Mouse (Mus musculus): ENCODE data around the gene Cyth1.

The Cyth1 gene

GRCm38 (mm10) chr11:118248150-118249011 lies at the start of gene Cyth1:
Gene Cyth1, minus strand, starts transcription at chr11:118248592.
- peak; percentile 96 for DNase-seq (ENCODE audit: low spot score)

DNA sequence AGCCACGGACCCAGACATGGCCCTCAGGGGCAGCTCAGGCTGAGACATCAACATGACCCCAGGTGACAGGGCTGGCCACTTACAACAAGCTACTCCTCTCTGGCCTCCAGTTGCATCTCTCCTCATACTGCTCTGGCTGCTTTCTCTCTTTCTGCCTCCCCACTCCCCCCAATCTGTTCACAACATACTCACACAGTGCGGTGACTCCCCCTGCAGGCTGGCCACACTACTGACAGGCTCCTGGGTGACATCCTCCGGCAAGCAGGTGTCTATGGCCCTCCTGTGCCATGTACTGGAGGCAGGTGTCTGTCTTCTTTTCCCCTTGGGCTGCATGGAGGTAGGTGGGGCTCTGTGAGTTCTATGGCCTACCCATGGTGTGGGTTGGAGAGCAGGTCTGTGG lies 49.6 kb upstream of the Cyth1 start:
- no peak for DNase-seq (ENCODE audit: low spot score)

GRCm38 (mm10) chr11:118295026-118295425 lies 46.6 kb upstream of the Cyth1 start:
- DNase-seq (ENCODE audit: low spot score), result no peak

GRCm38 (mm10) chr11:118292671-118293070 lies 44.3 kb upstream of the Cyth1 start:
- DNase-seq (ENCODE audit: low spot score), result no peak

DNA sequence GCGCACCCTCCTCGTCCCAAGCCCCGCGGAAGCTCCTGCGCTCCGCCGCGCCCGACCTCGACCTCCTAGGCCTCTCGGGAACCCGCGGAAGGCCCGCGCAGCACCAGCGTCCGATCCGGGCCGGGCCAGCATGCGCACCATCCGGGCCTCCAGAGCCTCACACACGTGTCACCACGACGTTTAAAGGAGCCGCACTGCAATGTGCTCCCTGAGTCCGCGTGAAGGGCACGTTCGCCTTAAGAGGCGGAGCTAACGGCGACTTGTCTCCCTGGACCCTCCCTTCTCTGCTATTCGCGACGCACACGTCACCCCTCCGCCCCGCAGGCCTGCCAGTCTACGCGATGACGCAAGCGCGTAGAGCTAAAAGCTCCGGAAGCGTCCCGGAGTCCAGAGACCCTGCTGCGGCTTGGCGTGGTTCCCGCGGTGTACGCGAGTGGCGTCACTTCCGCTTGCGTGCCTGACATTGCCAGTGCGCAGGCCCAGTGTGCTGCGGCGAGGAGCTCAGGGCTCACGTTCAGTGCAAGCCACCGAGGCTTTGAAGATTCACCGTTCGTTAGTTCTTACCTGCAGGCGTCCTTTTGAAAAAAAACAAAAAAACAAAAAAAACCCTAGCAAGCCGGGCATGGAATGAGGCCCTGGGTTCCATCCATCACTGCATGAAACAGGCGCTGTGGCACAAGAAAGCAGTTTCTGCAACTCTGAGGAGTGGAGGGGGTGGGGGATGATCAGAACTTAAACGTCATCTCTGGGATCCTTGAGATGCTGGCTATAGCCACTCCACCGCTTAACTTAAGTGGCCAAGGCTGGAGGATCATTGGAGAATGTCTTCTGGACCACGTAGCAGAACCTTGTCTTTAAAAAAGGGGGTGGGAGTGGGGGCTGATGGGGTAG lies 41.9 kb upstream of the Cyth1 start, which contains the start of gene Usp36:
Usp36 (minus strand) TSS at position 246 of the 891 bp plus-strand sequence.
- DNase-seq (ENCODE audit: low spot score), result peak; percentile 97

- no peak for DNase-seq (ENCODE audit: low spot score)
Measured at GRCm38 (mm10) chr11:118289562-118289961, 41.2 kb upstream of the Cyth1 start.

GRCm38 (mm10) chr11:118289037-118289511 lies 40.7 kb upstream of the Cyth1 start:
- DNase-seq (ENCODE audit: low spot score), result no peak

- DNase-seq (ENCODE audit: low spot score), result no peak
Measured at GRCm38 (mm10) chr11:118287573-118287972, 39.2 kb upstream of the Cyth1 start.

DNA sequence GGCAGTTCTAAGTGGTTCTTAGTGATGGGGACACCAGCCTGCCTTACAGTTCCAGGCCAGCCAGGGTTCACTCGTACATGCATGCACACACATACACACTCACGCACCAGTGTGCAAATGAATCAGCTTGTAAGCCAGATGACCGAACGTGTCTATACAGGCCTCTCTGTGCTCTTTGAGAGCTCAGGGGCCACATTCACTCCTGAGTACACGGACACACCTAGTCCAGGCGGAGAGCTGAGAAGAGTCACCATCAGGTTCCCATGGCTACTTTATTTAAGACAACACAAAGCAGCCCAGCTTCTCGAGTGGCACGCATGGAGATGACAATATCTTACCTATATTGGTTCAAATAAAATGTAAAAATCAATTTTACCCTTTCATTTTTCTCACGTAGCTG lies 38.0 kb upstream of the Cyth1 start:
- DNase-seq (ENCODE audit: low spot score), result no peak

GRCm38 (mm10) chr11:118285791-118286190 lies 37.4 kb upstream of the Cyth1 start:
- no peak for DNase-seq (ENCODE audit: low spot score)

- DNase-seq (ENCODE audit: low spot score), result no peak
Measured at GRCm38 (mm10) chr11:118280218-118280617, 31.8 kb upstream of the Cyth1 start.

GRCm38 (mm10) chr11:118276328-118276727 lies 27.9 kb upstream of the Cyth1 start:
- DNase-seq (ENCODE audit: low spot score), result no peak

- DNase-seq (ENCODE audit: low spot score), result no peak
Measured at GRCm38 (mm10) chr11:118275092-118275491, 26.7 kb upstream of the Cyth1 start.

DNA sequence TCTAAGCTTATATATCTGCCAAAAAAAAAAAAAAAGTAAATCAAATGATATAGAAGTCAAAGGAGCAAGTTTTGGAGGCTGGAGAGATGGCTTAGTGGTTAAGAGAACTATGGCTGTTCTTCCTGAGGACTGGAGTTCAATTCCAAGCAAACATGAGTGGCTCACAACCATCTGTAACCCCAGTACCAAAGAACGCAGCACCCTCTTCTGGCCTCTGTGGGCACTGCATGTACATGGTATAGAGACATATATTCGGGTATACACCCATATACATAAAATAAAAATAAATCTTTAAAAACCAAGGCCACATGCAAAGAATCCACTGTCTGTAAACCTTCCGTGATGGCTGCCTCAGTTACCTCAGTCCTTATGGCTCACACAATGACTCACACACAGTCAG lies 21.4 kb upstream of the Cyth1 start:
- no peak for DNase-seq (ENCODE audit: low spot score)

GRCm38 (mm10) chr11:118266666-118267046 lies 18.3 kb upstream of the Cyth1 start:
- no peak for DNase-seq (ENCODE audit: low spot score)

DNA sequence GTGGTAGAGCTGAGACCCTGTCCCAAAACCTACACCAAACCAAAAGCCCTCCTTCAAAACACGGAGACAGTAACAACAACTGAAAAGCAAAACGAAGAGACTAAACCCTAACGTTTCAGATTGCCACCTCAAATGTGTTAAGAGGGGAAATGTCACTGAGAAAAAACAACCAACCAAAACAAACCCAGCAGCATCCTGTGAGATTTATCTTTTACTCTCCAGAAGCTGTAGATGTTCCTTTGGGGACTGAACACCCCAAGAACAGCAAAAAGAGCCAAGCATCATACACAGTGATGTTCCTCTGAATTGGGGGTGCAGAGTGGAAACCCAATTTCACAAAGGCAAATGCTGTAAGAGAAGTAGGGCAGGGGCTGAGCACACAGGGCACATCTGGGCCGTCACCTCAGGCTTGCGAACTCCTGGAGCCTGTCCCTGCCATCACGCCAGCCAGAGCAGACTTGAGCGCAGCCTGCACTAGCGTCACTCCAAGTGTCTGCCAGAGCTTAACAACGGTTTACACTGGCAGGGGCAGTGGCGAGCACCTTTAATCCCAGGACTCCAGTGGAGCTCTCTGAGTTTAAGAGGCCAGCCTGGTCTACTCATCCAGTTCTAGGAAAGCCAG lies 17.8 kb upstream of the Cyth1 start:
- DNase-seq (ENCODE audit: low spot score), result no peak

- DNase-seq (ENCODE audit: low spot score), result no peak
Measured at GRCm38 (mm10) chr11:118265621-118266020, 17.2 kb upstream of the Cyth1 start.

GRCm38 (mm10) chr11:118263146-118263545 lies 14.8 kb upstream of the Cyth1 start:
- DNase-seq (ENCODE audit: low spot score), result no peak

DNA sequence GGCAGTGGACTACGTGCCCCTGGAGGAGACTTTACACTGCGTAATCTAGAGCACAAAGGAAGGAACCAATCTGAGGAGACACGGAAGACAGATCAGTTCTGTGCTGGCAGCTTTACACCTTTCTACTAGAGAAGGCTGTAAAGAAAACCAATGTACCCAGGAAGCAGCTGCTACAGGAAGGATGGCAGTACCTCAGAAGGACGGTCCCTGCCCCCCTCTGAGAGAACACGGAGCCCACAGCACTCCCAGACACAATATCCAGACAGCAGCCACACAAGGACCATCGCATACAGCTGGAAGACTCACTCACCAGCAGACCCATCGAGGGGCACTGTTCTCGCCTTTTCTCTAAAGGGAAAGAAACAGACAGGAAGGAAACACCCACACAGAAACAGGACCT lies 11.7 kb upstream of the Cyth1 start:
- DNase-seq (ENCODE audit: low spot score), result no peak

DNA sequence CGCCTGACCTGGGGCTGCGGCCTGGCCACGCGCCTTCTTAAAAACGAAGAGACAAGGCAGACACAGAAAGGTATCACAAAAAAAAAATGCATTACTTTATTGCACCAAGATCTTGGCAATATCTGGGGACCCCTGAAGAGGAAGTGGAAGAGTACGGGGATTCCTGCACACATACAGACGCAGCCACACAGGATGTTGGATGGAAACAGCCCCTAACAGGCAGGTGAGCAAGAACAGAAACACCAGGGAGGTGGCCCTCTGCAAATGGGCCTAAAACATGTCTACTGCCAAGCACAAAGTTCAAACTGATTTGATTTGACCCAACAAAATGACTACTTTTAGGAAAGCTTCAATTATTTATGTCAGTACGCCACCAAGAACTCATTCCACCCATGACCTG lies 11.2 kb upstream of the Cyth1 start:
- DNase-seq (ENCODE audit: low spot score), result no peak

DNA sequence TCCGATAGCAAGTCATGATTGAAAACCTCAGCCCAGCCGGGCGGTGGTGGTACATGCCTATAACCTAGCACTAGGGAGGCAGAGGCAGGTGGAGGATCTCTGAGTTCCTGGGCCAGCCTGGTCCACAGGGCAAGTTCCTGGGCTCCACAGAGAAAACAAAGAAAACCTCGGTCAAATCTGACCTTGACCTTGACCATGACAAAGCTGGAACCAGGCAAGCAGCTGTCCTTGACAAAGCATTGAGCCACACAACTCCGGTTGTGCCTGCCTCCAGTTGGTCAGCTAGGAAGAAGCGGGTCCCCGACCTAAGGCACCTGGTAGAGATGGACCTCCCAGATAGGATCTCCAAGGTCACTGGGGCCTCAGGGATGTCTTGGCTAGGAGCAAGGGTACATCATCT lies 8.0 kb upstream of the Cyth1 start:
- no peak for DNase-seq (ENCODE audit: low spot score)

All from layer of hippocampus, adult 9-10 months (tissue).